Mouse (Mus musculus): Measurements from ENCODE around the gene Prima1. TPM values are rescaled to one million over a fixed set of nuclear protein-coding genes. Genes with fewer than 3 reads are reported as not detected.

Prima1 gene
- polyA plus RNA-seq, 1 experiment = not detected

DNA sequence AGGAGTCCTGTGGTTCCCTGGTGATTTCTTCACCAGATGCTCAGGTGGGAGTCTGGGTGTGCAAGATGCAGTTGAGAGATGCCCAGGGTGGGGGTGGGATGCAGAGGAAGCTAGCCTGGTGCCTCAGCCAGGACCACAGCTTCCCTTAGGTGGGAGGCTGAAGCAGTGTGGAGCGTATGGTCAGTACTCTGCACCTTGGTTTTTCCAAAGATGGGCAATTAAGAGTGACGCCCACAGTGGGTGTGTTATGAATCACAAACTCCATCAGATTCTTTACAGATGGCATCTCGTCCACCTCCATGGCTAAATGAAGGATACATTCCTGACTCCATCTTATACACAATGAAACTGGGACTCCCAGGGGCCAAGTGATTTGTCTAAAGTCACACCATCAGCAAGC, 30.2 kb upstream of the Prima1 start:
- Histone ChIP-seq H3ac (ENCODE audit: control insufficient read depth, insufficient read length) (no peak overlapping the region), H3K36me3 (ENCODE audit: control insufficient read depth, insufficient read depth) (no peaks in the 10 kb centered on the region), H3K79me2 (ENCODE audit: control insufficient read depth, insufficient read depth) (no peaks in the 10 kb centered on the region), H3K4me3 (no peak overlapping the region), H3K4me2 (ENCODE audit: low read depth) (no peak overlapping the region), H3K27me3 (ENCODE audit: control insufficient read depth, insufficient read depth, insufficient read length) (no peaks in the 10 kb centered on the region)
- TF ChIP-seq TCF12 (IDR thresholded peaks at IDR 0.05; ENCODE audit: insufficient read depth, poor library complexity, severe bottlenecking) = no peak
- no peak for TF ChIP-seq MAX (IDR thresholded peaks at IDR 0.05; ENCODE audit: low read depth)
- no peak for TF ChIP-seq SRF (IDR thresholded peaks at IDR 0.05; ENCODE audit: control insufficient read depth, insufficient read length, low read depth)
- no peak for TF ChIP-seq MYOG (IDR thresholded peaks at IDR 0.05; ENCODE audit: control insufficient read depth in 1 of 3, insufficient read depth in 1 of 3, insufficient read length in 2 of 3, low read depth in 2 of 3)
- no peak for TF ChIP-seq TCF3 (IDR thresholded peaks at IDR 0.05; ENCODE audit: insufficient read length, low read depth)
- no peak for TF ChIP-seq USF1 (IDR thresholded peaks at IDR 0.05; ENCODE audit: low read depth)
- TF ChIP-seq CEBPB (IDR thresholded peaks at IDR 0.05; ENCODE audit: insufficient read depth, poor library complexity, severe bottlenecking) = no peak
- TF ChIP-seq POLR2AphosphoS2 (IDR thresholded peaks at IDR 0.05; ENCODE audit: insufficient read length, low read depth) = no peak
- TF ChIP-seq REST (IDR thresholded peaks at IDR 0.05; ENCODE audit: insufficient read depth, insufficient read length) = no peak
- TF ChIP-seq MYOD1 (IDR thresholded peaks at IDR 0.05; ENCODE audit: control insufficient read depth in 1 of 3, insufficient read length in 2 of 3, low read depth in 2 of 3) = no peak
- no peak for TF ChIP-seq E2F4 (IDR thresholded peaks at IDR 0.05; ENCODE audit: insufficient read depth)
- no peak for TF ChIP-seq POLR2A (IDR thresholded peaks at IDR 0.05; ENCODE audit: insufficient read length, low read depth)

GRCm38 (mm10) chr12:103266605-103267004, 24.7 kb upstream of the Prima1 start:
- Histone ChIP-seq H3ac (ENCODE audit: control insufficient read depth, insufficient read length) (no peak overlapping the region), H3K4me3 (no peak overlapping the region), H3K36me3 (ENCODE audit: control insufficient read depth, insufficient read depth) (no peaks in the 10 kb centered on the region), H3K27me3 (ENCODE audit: control insufficient read depth, insufficient read depth, insufficient read length) (no peaks in the 10 kb centered on the region), H3K79me2 (ENCODE audit: control insufficient read depth, insufficient read depth) (no peaks in the 10 kb centered on the region), H3K4me2 (ENCODE audit: low read depth) (no peak overlapping the region)
- TF ChIP-seq USF1 (IDR thresholded peaks at IDR 0.05; ENCODE audit: low read depth) (no peak), SRF (IDR thresholded peaks at IDR 0.05; ENCODE audit: control insufficient read depth, insufficient read length, low read depth) (no peak), MAX (IDR thresholded peaks at IDR 0.05; ENCODE audit: low read depth) (no peak), REST (IDR thresholded peaks at IDR 0.05; ENCODE audit: insufficient read depth, insufficient read length) (no peak), MYOD1 (IDR thresholded peaks at IDR 0.05; ENCODE audit: control insufficient read depth in 1 of 3, insufficient read length in 2 of 3, low read depth in 2 of 3) (no peak), POLR2AphosphoS2 (IDR thresholded peaks at IDR 0.05; ENCODE audit: insufficient read length, low read depth) (no peak), TCF12 (IDR thresholded peaks at IDR 0.05; ENCODE audit: insufficient read depth, poor library complexity, severe bottlenecking) (no peak), TCF3 (IDR thresholded peaks at IDR 0.05; ENCODE audit: insufficient read length, low read depth) (no peak), CEBPB (IDR thresholded peaks at IDR 0.05; ENCODE audit: insufficient read depth, poor library complexity, severe bottlenecking) (no peak), MYOG (IDR thresholded peaks at IDR 0.05; ENCODE audit: control insufficient read depth in 1 of 3, insufficient read depth in 1 of 3, insufficient read length in 2 of 3, low read depth in 2 of 3) (no peak), E2F4 (IDR thresholded peaks at IDR 0.05; ENCODE audit: insufficient read depth) (no peak), POLR2A (IDR thresholded peaks at IDR 0.05; ENCODE audit: insufficient read length, low read depth) (no peak)

DNA sequence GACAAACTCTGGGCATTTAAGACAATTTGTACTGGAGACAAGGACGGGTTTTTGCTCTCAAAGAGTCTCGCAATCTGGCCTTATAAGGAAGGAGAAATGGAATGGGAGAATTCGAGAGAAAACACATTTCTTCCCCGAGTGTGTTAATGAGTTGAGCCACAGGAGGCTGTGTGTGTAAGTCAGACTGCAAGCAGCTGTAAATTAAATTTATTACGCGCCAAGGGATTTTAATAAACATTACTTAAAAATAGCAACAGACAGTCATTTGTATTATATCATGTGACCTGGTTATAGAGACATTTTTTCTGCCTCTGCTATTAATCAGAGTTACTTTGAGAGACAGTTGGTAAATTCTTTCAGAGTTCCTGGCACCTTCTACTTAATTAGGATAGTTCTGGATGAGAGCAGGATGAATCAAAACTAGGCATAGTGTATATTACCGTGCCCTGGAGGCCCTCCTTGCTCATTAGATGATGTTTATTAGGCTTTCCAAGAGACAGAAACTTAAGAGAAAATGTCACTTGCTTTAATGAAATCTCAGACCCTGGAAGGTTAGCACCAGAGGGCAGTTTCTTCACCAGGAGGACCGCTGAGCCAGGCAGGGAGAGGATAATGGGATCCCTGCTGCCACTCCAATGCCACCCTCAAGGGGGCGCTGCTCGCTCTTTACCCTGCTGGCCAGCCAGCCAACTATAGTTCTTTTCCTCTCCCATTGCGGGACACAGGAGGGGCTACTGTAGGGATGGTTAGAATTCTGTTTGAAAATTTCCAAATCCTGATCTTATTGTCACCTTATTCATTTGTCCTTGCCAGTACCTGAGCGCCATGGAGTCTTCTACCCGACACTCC, 20.3 kb upstream of the Prima1 start:
- Histone ChIP-seq H3K36me3 (ENCODE audit: control insufficient read depth, insufficient read depth) (no peaks in the 10 kb centered on the region), H3K79me2 (ENCODE audit: control insufficient read depth, insufficient read depth) (no peaks in the 10 kb centered on the region), H3K4me3 (no peak overlapping the region), H3K4me2 (ENCODE audit: low read depth) (no peak overlapping the region), H3ac (ENCODE audit: control insufficient read depth, insufficient read length) (no peak overlapping the region), H3K27me3 (ENCODE audit: control insufficient read depth, insufficient read depth, insufficient read length) (no peaks in the 10 kb centered on the region)
- TF ChIP-seq MAX (IDR thresholded peaks at IDR 0.05; ENCODE audit: low read depth) (no peak), E2F4 (IDR thresholded peaks at IDR 0.05; ENCODE audit: insufficient read depth) (no peak)

DNA sequence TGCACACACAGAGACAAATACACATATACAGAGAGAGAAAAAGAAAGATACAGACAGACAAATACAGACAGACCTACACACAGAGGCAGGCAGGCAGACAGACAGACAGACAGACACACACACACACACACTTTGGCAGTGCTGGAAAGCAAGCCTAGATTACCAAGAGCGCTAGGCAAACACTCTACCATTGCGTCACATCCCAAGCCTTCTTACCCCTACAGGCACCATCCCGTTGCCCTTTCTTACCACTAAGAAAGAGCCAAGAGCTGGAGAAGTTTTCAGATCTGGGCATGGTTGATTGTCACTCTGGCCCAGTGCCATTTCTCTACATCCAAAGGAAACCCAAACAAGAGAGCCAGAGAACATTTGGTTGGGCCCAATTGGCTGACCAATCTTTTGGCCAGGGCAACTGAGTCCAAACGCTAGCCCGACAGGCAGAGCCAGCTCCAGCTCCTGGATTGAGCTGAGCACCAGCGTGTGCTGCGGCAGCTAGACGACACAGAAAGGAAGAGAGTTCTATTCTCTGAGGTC, 11.0 kb upstream of the Prima1 start:
- no peaks in the 10 kb centered on the region for H3K36me3 ChIP-seq (ENCODE audit: control insufficient read depth, insufficient read depth)
- H3K4me3 ChIP-seq = no peak overlapping the region
- no peak overlapping the region for H3ac ChIP-seq (ENCODE audit: control insufficient read depth, insufficient read length)
- no peaks in the 10 kb centered on the region for H3K79me2 ChIP-seq (ENCODE audit: control insufficient read depth, insufficient read depth)
- H3K27me3 ChIP-seq (ENCODE audit: control insufficient read depth, insufficient read depth, insufficient read length) = no peaks in the 10 kb centered on the region
- no peak overlapping the region for H3K4me2 ChIP-seq (ENCODE audit: low read depth)
- no peak for TF ChIP-seq CEBPB (IDR thresholded peaks at IDR 0.05; ENCODE audit: insufficient read depth, poor library complexity, severe bottlenecking)
- no peak for TF ChIP-seq POLR2A (IDR thresholded peaks at IDR 0.05; ENCODE audit: insufficient read length, low read depth)
- no peak for TF ChIP-seq POLR2AphosphoS2 (IDR thresholded peaks at IDR 0.05; ENCODE audit: insufficient read length, low read depth)
- TF ChIP-seq SRF (IDR thresholded peaks at IDR 0.05; ENCODE audit: control insufficient read depth, insufficient read length, low read depth) = no peak
- TF ChIP-seq E2F4 (IDR thresholded peaks at IDR 0.05; ENCODE audit: insufficient read depth) = no peak
- no peak for TF ChIP-seq MYOG (IDR thresholded peaks at IDR 0.05; ENCODE audit: control insufficient read depth in 1 of 3, insufficient read depth in 1 of 3, insufficient read length in 2 of 3, low read depth in 2 of 3)
- TF ChIP-seq MYOD1 (IDR thresholded peaks at IDR 0.05; ENCODE audit: control insufficient read depth in 1 of 3, insufficient read length in 2 of 3, low read depth in 2 of 3) = no peak
- no peak for TF ChIP-seq TCF12 (IDR thresholded peaks at IDR 0.05; ENCODE audit: insufficient read depth, poor library complexity, severe bottlenecking)
- no peak for TF ChIP-seq USF1 (IDR thresholded peaks at IDR 0.05; ENCODE audit: low read depth)
- TF ChIP-seq TCF3 (IDR thresholded peaks at IDR 0.05; ENCODE audit: insufficient read length, low read depth) = no peak
- TF ChIP-seq REST (IDR thresholded peaks at IDR 0.05; ENCODE audit: insufficient read depth, insufficient read length) = no peak
- TF ChIP-seq MAX (IDR thresholded peaks at IDR 0.05; ENCODE audit: low read depth) = no peak
